Mouse (Mus musculus) retina, adult 2 months (tissue): ENCODE data around the gene Defb10.
"Not testable (repeated sequence)": the region's sequence is repeated elsewhere in the genome, so short reads cannot be mapped to it uniquely, and the experiment has no call there.

Experiments used
- DNase-seq: peaks from one replicate; pipeline ENCODE4 v3.0.0-alpha.2; 2012; ENCODE audit warnings: low read depth, low spot score

Gene Defb10

DNA sequence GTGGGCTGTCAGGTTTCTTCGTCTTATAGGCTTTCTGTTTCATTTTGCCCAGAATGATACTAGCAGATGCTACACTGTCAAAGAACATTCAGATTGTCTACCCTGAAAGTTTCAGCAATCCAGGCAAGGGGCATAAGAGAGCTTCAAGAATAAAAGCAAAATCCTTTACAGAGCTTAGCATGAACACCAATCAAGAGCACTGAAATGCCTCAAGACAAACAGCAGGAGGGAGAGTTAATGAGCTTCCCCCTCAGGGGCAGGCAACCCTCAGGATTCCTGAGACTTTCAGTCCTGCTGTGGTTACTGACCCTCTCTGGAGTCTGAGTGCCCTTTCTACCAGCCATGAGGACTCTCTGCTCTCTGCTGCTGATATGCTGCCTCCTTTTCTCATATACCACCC, at the start of gene Defb10:
Gene Defb10 (plus strand): TSS at position 316 of the 400 bp plus-strand sequence.
- DNase-seq: not testable (repeated sequence)

DNA sequence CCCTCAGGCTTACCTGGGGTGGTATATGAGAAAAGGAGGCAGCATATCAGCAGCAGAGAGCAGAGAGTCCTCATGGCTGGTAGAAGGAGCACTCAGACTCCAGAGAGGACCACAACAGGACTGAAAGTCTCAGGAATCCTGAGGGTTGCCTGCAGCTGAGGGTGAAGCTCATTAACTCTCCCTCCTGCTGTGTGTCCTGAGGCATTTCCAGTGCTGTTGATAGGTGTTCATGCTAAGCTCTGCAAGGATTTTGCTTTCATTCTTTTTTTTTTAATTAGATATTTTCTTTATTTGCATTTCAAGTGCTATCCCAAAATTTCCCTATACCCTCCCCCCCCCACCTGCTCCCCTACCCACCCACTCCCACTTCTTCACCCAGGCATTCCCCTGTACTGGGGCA, 26.6 kb downstream of the Defb10 start, which contains the start of gene Defb9:
Gene Defb9 (minus strand): TSS at position 101 of the 400 bp plus-strand sequence.
- not testable (repeated sequence) for DNase-seq

DNA sequence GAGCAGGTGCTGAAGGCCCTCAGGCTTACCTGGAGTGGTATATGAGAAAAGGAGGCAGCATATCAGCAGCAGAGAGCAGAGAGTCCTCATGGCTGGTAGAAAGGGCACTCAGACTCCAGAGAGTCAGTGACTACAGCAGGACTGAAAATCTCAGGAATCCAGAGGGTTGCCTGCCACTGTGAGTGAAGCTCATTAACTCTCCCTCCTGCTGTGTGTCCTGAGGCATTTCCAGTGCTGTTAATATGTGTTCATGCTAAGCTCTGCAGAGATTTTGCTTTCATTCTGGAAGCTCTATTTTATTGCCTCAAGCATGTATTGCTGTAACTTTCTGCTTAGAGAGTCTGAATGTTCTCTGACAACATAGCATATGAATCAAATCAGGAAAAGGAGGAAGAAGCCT, 47.6 kb downstream of the Defb10 start, which contains the start of gene Defb11:
Gene Defb11 (minus strand): TSS at position 123 of the 400 bp plus-strand sequence.
- not testable (repeated sequence) for DNase-seq
